Mouse (Mus musculus): Measurements from ENCODE around the gene Rps4x. TPM values are rescaled to one million over a fixed set of nuclear protein-coding genes. Genes with fewer than 3 reads are reported as not detected.

Gene Rps4x
- polyA plus RNA-seq, 1 experiment: 92.0 TPM

DNA sequence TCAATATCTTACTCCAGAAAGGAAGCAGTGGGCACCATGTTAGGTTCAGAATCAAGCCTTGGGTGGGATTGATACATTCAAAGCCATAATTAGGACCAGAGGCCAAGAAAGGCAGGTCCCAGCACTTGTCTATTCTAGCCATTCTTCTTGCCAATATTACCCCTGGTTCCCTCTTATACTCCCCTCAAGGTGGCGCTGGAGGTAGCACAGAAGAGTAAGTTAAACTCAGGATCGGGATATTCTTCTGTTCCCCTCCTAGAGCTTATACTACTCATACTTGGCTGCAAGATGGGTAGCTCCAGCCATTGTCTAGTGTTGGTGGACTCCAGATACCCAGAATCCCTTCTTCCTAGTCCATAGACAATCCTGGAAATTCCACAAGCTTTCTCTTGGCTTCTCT, 26.1 kb downstream of the Rps4x start:
- H3K27ac ChIP-seq (ENCODE audit: insufficient read depth, low read depth, low read length): no peak overlapping the region
- no peaks in the 10 kb centered on the region for H3K36me3 ChIP-seq (ENCODE audit: control insufficient read depth, insufficient read depth, low read length)
- WGBS: 19% methylated on average over 2 of the region's 2 CpGs
- no peaks in the 10 kb centered on the region for H3K4me1 ChIP-seq (ENCODE audit: control insufficient read depth, insufficient read depth, insufficient read length, low read length)
- no peaks in the 10 kb centered on the region for H3K27me3 ChIP-seq (ENCODE audit: control insufficient read depth, insufficient read depth, low read length)
- no peak for TF ChIP-seq CTCF (IDR thresholded peaks at IDR 0.05; ENCODE audit: extremely low read depth, insufficient read length, insufficient replicate concordance, low read depth, low read length)
- TF ChIP-seq POLR2A (IDR thresholded peaks at IDR 0.05; ENCODE audit: low read depth, low read length): no peak
- no peak overlapping the region for H3K4me3 ChIP-seq (ENCODE audit: low read depth, low read length)

DNA sequence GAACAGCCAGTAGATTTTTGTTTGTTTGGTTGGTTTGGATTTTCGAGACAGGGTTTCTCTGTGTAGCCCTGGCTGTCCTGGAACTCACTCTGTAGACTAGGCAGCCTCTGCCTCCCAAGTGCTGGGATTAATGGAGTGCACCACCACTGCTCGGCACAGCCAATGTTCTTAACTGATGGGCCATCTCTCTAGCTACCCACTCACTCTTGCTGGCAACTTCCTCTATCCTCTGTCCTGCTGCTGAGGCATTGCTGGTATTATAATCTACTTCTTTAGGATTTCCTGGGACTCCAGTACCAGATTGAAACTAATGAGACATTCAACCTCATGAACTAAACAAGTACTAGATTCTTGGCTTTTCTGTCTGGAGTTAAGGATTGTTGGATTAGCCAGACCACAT, 28.7 kb downstream of the Rps4x start:
- Histone ChIP-seq H3K27ac (ENCODE audit: insufficient read depth, low read depth, low read length) (no peak overlapping the region), H3K4me1 (ENCODE audit: control insufficient read depth, insufficient read depth, insufficient read length, low read length) (no peaks in the 10 kb centered on the region), H3K4me3 (ENCODE audit: low read depth, low read length) (no peak overlapping the region), H3K36me3 (ENCODE audit: control insufficient read depth, insufficient read depth, low read length) (no peaks in the 10 kb centered on the region), H3K27me3 (ENCODE audit: control insufficient read depth, insufficient read depth, low read length) (no peaks in the 10 kb centered on the region)
- 58% methylated on average over 2 of the region's 2 CpGs for WGBS
- TF ChIP-seq CTCF (IDR thresholded peaks at IDR 0.05; ENCODE audit: extremely low read depth, insufficient read length, insufficient replicate concordance, low read depth, low read length) (no peak), POLR2A (IDR thresholded peaks at IDR 0.05; ENCODE audit: low read depth, low read length) (no peak)

DNA sequence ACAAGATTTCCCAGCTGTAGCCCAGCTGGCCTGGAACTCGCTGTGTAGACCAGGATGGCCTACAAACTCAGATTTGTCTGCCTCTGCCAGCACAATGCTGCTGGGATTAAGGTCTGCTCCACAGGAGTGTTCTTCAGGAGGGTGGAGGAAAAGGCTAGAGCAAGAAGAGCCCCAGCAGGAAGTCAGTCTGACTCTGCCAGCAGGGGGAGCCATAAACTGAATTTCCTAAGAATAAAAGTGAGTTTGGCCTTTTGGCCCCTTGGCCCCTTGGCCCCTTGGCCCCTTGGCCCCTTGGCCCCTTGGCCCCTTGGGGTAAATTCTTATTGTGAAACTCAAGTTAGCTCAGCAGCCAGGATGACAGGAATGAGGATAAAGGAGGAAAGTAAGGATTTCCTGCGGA, 29.4 kb downstream of the Rps4x start:
- WGBS: 68% methylated on average over 2 of the region's 2 CpGs

DNA sequence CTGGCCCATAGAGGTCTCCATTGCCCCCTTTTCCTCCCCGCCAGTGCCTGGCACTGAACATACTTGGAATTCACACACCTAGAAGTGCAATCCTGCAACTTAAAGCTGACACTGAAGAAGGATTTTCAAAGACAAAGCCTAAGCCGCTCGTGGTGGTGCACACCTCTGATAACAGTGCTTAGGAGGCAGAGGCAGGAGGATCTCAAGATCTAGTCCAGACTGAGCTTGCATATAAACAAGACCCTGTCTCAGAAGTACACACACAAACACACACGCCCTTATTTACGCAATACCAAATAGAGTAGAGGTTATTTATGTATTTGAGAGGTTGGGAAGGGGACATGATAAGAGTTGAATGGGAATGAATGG, 31.8 kb downstream of the Rps4x start:
- Histone ChIP-seq H3K4me3 (ENCODE audit: low read depth, low read length) (peak overlapping the region; percentile 66), H3K27ac (ENCODE audit: insufficient read depth, low read depth, low read length) (peak overlapping the region; percentile 78)
- WGBS: 34% methylated on average over 5 of the region's 5 CpGs

More for the DNA sequence above, 29.4 kb downstream of the Rps4x start:
- TF ChIP-seq CTCF (IDR thresholded peaks at IDR 0.05; ENCODE audit: extremely low read depth, insufficient read length, insufficient replicate concordance, low read depth, low read length) (peak; percentile 49; the same call in 1 of the 2 replicates), POLR2A (IDR thresholded peaks at IDR 0.05; ENCODE audit: low read depth, low read length) (no peak)
- H3K27me3 ChIP-seq (ENCODE audit: control insufficient read depth, insufficient read depth, low read length): no peaks in the 10 kb centered on the region
- H3K4me3 ChIP-seq (ENCODE audit: low read depth, low read length): no peak overlapping the region
- no peaks in the 10 kb centered on the region for H3K36me3 ChIP-seq (ENCODE audit: control insufficient read depth, insufficient read depth, low read length)
- H3K4me1 ChIP-seq (ENCODE audit: control insufficient read depth, insufficient read depth, insufficient read length, low read length): no peaks in the 10 kb centered on the region
- H3K27ac ChIP-seq (ENCODE audit: insufficient read depth, low read depth, low read length): no peak overlapping the region

DNA sequence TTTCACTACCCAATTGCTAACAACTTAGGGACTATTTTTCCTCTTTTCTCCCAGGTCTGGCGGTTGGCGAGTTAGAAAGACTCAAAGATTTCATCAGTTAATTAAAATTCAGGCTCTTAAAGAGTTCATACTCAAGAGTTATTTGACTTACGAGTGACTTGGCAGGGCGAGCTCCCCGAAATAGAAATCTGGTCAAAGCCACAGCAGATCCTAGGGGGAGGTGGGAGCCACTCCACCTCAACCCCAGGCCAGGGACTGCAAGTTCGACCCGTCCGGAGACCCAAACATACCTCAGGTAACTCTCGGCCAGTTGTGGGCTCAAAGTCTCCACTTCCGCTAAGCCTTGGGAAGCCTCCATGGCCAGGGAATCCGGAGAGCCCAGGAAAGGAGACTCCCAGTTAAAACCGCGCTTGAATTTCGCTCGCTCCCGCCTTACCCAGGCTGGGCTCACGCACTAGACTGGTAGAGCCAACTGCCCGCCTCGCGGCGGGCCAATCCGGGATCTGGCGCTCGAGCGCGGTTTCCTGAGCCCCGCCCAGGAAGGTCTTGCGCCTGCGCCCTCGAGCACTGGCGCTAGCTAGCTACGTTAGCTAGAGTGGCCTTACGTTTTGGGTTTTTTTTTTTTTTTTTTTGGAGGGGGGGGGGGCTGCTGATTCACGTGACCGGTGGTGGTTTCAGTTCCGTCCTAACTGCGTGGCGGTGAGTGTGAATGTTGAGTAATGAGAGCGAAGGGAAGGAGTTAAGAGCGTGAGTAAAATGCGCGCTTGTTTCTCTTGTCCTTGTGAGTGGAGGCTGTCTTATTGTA, 32.4 kb downstream of the Rps4x start, which contains the start of gene Ercc6l:
Ercc6l (minus strand) TSS at position 474 of the 805 bp plus-strand sequence.
- Histone ChIP-seq H3K27me3 (ENCODE audit: control insufficient read depth, insufficient read depth, low read length) (no peaks in the 10 kb centered on the region), H3K36me3 (ENCODE audit: control insufficient read depth, insufficient read depth, low read length) (no peaks in the 10 kb centered on the region), H3K4me3 (ENCODE audit: low read depth, low read length) (peak within 1 kb of the TSS; percentile 78), H3K4me1 (ENCODE audit: control insufficient read depth, insufficient read depth, insufficient read length, low read length) (no peaks in the 10 kb centered on the region), H3K27ac (ENCODE audit: insufficient read depth, low read depth, low read length) (peak within 1 kb of the TSS; percentile 78)
- TF ChIP-seq POLR2A (IDR thresholded peaks at IDR 0.05; ENCODE audit: low read depth, low read length) (no peak), CTCF (IDR thresholded peaks at IDR 0.05; ENCODE audit: extremely low read depth, insufficient read length, insufficient replicate concordance, low read depth, low read length) (no peak)
- 7% methylated on average over 42 of the region's 42 CpGs for WGBS

More for the DNA sequence above, 31.8 kb downstream of the Rps4x start:
- Histone ChIP-seq H3K4me1 (ENCODE audit: control insufficient read depth, insufficient read depth, insufficient read length, low read length) (no peaks in the 10 kb centered on the region), H3K27me3 (ENCODE audit: control insufficient read depth, insufficient read depth, low read length) (no peaks in the 10 kb centered on the region), H3K36me3 (ENCODE audit: control insufficient read depth, insufficient read depth, low read length) (no peaks in the 10 kb centered on the region)
- TF ChIP-seq CTCF (IDR thresholded peaks at IDR 0.05; ENCODE audit: extremely low read depth, insufficient read length, insufficient replicate concordance, low read depth, low read length) (no peak), POLR2A (IDR thresholded peaks at IDR 0.05; ENCODE audit: low read depth, low read length) (no peak)

DNA sequence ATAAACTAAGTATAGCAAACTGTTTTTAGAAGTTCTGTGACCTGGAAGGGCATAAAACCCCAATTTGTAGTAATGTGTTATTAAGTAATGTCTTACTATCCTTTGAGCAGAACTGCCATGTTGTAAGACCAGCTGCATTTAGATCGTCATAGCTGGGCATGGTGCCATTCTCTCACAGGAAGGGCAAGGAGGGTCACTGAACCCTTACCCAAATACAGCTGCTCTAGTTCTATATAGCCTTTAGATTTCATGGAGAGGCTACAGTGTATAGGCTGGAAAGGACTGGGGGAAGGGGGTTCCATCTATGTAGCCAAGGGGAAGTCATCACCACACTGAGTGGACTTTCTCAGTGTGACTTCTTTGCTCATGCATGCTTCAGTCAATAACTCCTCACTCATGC, 48.0 kb downstream of the Rps4x start:
- Histone ChIP-seq H3K27me3 (ENCODE audit: control insufficient read depth, insufficient read depth, low read length) (no peaks in the 10 kb centered on the region), H3K27ac (ENCODE audit: insufficient read depth, low read depth, low read length) (no peak overlapping the region), H3K4me3 (ENCODE audit: low read depth, low read length) (no peak overlapping the region), H3K36me3 (ENCODE audit: control insufficient read depth, insufficient read depth, low read length) (no peaks in the 10 kb centered on the region), H3K4me1 (ENCODE audit: control insufficient read depth, insufficient read depth, insufficient read length, low read length) (no peaks in the 10 kb centered on the region)
- no peak for TF ChIP-seq POLR2A (IDR thresholded peaks at IDR 0.05; ENCODE audit: low read depth, low read length)
- TF ChIP-seq CTCF (IDR thresholded peaks at IDR 0.05; ENCODE audit: extremely low read depth, insufficient read length, insufficient replicate concordance, low read depth, low read length): no peak
- 16% methylated on average over 1 of the region's 1 CpGs for WGBS

Other genes with a start within 250 kb of the Rps4x start
- 1.3 and 1.4 TPM in 2 replicates for gene Rtl5, start 118.1 kb downstream of the Rps4x start, polyA plus RNA-seq (2012; rRNA removed)
- 1.1 TPM in 1 of 2 replicates, not detected in the other for gene Pin4, start 69.9 kb downstream of the Rps4x start, polyA plus RNA-seq (2012; rRNA removed)
- 0.19 and 0.20 TPM in 2 replicates for gene Ercc6l, start 32.3 kb downstream of the Rps4x start, polyA plus RNA-seq (2012; rRNA removed)
- gene Cited1, start 62.8 kb upstream of the Rps4x start, polyA plus RNA-seq (2012; rRNA removed): 0.27 TPM in 1 of 2 replicates, not detected in the other

Data from small intestine, adult 2 months (tissue).